Mouse (Mus musculus) lung, postnatal 0 days (tissue): ENCODE data around the gene Ramp1. TPM values are rescaled to one million over a fixed set of nuclear protein-coding genes. Genes with fewer than 3 reads are reported as not detected.
A peak's percentile ranks its signal among the peaks of the same experiment; 100 is the strongest.

ENCODE experiments used
- ATAC-seq: fragments of 200-750 bp; cut with Nextera tagmentation; 2 replicates; pipeline ENCODE4 v1.8.0; 2017; ENCODE audit warnings: moderate library complexity
- DNase-seq: peaks from one replicate; pipeline ENCODE4 v3.0.0-alpha.2; 2016; ENCODE audit warnings: low spot score
- H3K27ac ChIP-seq: fragments of 300-500 bp; sonication (generic); 2 replicates; pipeline ENCODE4 v1.5.1; 2014; ENCODE audit warnings: antibody characterized with exemption, mild to moderate bottlenecking, low read length, mixed read lengths
- H3K27me3 ChIP-seq: fragments of 300-500 bp; sonication (generic); replicated peaks from 2 replicates; pipeline ENCODE4 v1.6.1; 2014; ENCODE audit warnings: low read length, mixed read lengths; ENCODE audit not compliant: insufficient read depth
- H3K36me3 ChIP-seq: fragments of 300-500 bp; sonication (generic); 2 replicates; pipeline ENCODE4 v1.6.1; 2014; ENCODE audit warnings: low read length, mixed read lengths; ENCODE audit not compliant: insufficient read depth
- H3K4me1 ChIP-seq: fragments of 300-500 bp; sonication (generic); 2 replicates; pipeline ENCODE4 v1.6.1; 2014; ENCODE audit warnings: antibody characterized with exemption, low read depth, low read length, mixed read lengths; ENCODE audit not compliant: insufficient read depth
- H3K4me2 ChIP-seq: fragments of 300-500 bp; sonication (generic); replicated peaks from 2 replicates; pipeline ENCODE4 v1.6.1; 2014; ENCODE audit warnings: low read depth, mild to moderate bottlenecking, low read length, moderate library complexity, mixed read lengths
- H3K4me3 ChIP-seq: fragments of 300-500 bp; sonication (generic); 2 replicates; pipeline ENCODE4 v1.5.1; 2014; ENCODE audit warnings: low read depth, low read length
- H3K9ac ChIP-seq: fragments of 300-500 bp; sonication (generic); replicated peaks from 2 replicates; pipeline ENCODE4 v1.6.1; 2014; ENCODE audit warnings: low read depth, mild to moderate bottlenecking
- H3K9me3 ChIP-seq: fragments of 300-500 bp; sonication (generic); 2 replicates; pipeline ENCODE4 v1.6.1; 2016; ENCODE audit warnings: low read length, mixed read lengths
- CTCF ChIP-seq: IDR thresholded peaks from 2 replicates; pipeline ENCODE4 v1.5.1; 2016; ENCODE audit warnings: antibody characterized with exemption, mild to moderate bottlenecking
- EP300 ChIP-seq: IDR thresholded peaks from 2 replicates; pipeline ENCODE4 v1.6.1; 2016; ENCODE audit warnings: antibody characterized with exemption, mild to moderate bottlenecking, control low read depth
- WGBS: fragments of 180-500 bp; shearing (Covaris S2); extraction: QIAGEN DNeasy Blood & Tissue Kit; methylation state at CpG from one replicate; pipeline ENCODE4 v1.1.7; 2014; 5-methylcytosine and 5-hydroxymethylcytosine counted together
- polyA plus RNA-seq: library from polyadenylated mRNA; unstranded; fragments of >200 nt; fragmentation: Nextera tagmentation; extraction: Ambion mirVana; gene quantifications from 2 replicates; pipeline ENCODE4 v1.2.1, GENCODE M21; 2015

Gene Ramp1
- polyA plus RNA-seq = 33.8 and 49.4 TPM in 2 replicates

DNA sequence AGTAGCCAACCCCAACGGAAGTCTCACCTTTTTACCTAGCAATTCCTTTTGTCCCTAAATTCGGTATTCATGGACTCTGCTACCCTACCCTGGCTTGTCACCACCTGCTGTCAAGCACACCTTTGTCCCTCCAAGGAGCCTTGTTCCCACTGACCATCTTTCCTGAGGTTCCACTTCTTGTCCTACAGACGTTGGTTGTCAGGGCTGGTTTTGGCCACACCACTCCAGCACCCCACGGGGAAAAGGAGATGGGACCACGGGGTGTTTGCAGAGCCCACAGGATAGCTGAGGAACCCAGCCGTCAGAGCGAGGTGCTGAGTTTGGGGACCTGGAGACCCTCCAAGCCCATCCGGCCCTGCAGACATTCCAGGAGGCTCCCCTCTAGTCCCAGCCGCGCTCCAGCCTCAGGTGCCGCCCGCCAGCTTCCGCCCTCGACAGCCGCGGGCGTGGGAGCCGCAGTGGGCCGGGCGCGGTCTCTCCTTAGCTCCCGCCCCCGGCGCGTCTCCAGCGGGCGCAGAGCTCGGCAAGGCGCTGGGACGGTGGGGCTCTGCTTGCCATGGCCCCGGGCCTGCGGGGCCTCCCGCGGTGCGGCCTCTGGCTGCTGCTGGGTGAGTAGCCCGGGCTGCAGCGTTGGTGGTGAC is at the start of gene Ramp1:
Ramp1 (plus strand) TSS at position 290 of the 641 bp plus-strand sequence.
- no peaks in the 10 kb centered on the region for H3K36me3 ChIP-seq
- H3K27ac ChIP-seq = peak within 1 kb of the TSS; percentile 39; the same call in 1 of the 2 replicates
- 2% methylated on average over 31 of the region's 37 CpGs for WGBS
- peak within 1 kb of the TSS; percentile 29; the same call in 1 of the 2 replicates for H3K9ac ChIP-seq
- no peaks in the 10 kb centered on the region for H3K9me3 ChIP-seq
- peak; percentile 65 for DNase-seq
- H3K4me2 ChIP-seq = peak within 1 kb of the TSS; percentile 75
- peaks cover 19% of the 10 kb centered on the region; the same call in 1 of the 2 replicates for H3K4me1 ChIP-seq
- ATAC-seq = peak; percentile 57
- TF ChIP-seq CTCF = no peak
- no peak for TF ChIP-seq EP300
- H3K27me3 ChIP-seq = no peaks in the 10 kb centered on the region
- H3K4me3 ChIP-seq = peak within 1 kb of the TSS; percentile 53

DNA sequence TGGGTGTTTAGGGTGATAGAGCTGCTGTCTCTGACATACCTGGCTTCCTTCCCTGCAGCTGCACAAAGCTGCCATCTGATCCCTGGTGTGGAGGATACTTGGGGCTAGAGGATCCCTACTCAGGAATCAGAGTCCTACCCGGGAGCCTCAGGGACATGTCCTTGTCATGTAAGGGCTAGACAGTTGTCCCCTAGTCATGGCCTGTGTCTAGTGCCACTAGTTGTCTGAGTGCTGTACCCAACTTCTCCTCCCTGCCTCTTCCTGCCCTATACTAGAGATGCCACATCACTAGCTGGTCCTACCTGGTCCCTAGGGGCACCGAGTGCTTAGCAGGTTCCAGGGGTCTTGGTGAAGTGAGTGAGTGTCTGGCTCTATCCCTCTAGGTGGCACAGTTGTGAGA is 42.6 kb upstream of the Ramp1 start:
- Histone ChIP-seq H3K9ac (no peak overlapping the region), H3K4me1 (no peaks in the 10 kb centered on the region), H3K27me3 (no peaks in the 10 kb centered on the region), H3K4me3 (no peak overlapping the region), H3K9me3 (no peaks in the 10 kb centered on the region), H3K4me2 (no peak overlapping the region), H3K36me3 (no peaks in the 10 kb centered on the region), H3K27ac (no peak overlapping the region)
- TF ChIP-seq CTCF (no peak), EP300 (no peak)
- ATAC-seq = no peak
- WGBS = 74% methylated on average over 2 of the region's 2 CpGs
- DNase-seq = no peak

DNA sequence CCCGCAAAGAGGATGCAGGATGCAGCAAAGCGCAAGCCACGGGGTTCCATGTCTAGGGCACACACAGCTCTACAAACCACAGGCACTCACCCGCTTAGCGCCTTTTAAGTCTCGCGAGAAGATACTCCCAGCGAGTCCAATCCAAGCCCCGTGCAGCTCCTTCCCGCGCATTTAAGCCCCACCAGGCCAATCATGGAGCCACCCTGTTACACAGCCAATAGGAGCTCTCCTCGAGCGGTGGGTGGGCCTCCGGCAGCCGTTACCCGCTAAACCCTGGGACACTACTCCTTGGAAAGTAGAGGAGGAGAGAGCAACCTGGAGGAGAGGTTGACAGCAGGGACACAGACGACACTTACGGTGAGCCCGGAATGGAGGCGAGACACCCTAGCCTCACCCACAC is 34.8 kb upstream of the Ramp1 start, which contains the start of gene Rbm44:
Rbm44 (plus strand) TSS at position 277 of the 400 bp plus-strand sequence.
- H3K9me3 ChIP-seq = no peaks in the 10 kb centered on the region
- H3K4me2 ChIP-seq = no peak within 1 kb of the TSS
- H3K4me1 ChIP-seq = no peaks in the 10 kb centered on the region
- no peak within 1 kb of the TSS for H3K4me3 ChIP-seq
- TF ChIP-seq EP300 (no peak), CTCF (no peak)
- DNase-seq (peak; percentile 14), ATAC-seq (0 out of 2 replicates have a peak, but pooled peaks have one; percentile 38)
- H3K9ac ChIP-seq = no peak within 1 kb of the TSS
- no peaks in the 10 kb centered on the region for H3K27me3 ChIP-seq
- H3K36me3 ChIP-seq = no peaks in the 10 kb centered on the region
- H3K27ac ChIP-seq = no peak within 1 kb of the TSS
- WGBS = 56% methylated on average over 20 of the region's 20 CpGs

DNA sequence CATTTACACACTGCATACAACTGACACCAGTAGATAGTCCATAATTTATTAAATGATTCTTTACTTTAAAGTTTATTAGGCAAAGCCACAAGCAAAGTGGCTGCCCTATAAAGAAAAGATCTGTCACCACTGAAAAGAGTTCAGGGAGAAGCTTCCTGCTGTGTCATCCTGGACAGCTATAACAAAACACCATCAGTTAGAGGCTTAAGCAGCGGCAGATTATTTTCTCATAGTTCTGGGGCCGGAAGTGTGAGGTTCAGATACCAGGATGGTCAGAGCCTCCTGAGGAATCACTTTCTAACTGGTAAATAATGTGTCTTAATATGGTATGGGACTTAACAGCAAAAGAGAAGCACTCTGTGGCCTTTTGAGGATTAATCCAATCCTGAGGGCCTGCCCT is 28.1 kb upstream of the Ramp1 start:
- H3K36me3 ChIP-seq = no peaks in the 10 kb centered on the region
- ATAC-seq = no peak
- WGBS = 58% methylated on average over 2 of the region's 2 CpGs

DNA sequence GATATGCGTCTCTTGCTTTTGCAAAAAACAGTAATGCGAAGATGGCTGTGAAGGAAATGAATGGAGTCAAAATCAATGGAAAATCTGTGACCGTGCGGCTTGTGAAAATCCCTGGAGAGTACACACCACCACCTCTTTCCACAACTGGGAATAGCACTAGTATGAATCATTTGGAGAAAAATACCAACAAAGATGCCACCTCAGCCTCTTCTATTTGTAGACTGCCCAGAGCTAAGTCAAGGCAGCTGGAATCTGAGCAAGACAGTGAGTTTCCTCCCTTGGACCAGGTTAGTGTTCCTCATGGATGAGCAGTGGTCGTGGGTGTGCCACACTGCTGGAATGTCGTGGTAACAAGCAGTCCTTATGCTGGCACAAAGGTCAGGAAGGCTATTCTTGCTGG is 12.8 kb upstream of the Ramp1 start:
- no peak for DNase-seq
- TF ChIP-seq CTCF = no peak
- no peak for TF ChIP-seq EP300
- no peaks in the 10 kb centered on the region for H3K27me3 ChIP-seq

More for the DNA sequence above, 28.1 kb upstream of the Ramp1 start:
- H3K9me3 ChIP-seq = no peaks in the 10 kb centered on the region
- no peaks in the 10 kb centered on the region for H3K27me3 ChIP-seq
- H3K4me3 ChIP-seq = no peak overlapping the region
- H3K4me2 ChIP-seq = no peak overlapping the region
- H3K9ac ChIP-seq = no peak overlapping the region
- DNase-seq = no peak
- H3K4me1 ChIP-seq = no peaks in the 10 kb centered on the region
- TF ChIP-seq CTCF = no peak
- no peak overlapping the region for H3K27ac ChIP-seq

DNA sequence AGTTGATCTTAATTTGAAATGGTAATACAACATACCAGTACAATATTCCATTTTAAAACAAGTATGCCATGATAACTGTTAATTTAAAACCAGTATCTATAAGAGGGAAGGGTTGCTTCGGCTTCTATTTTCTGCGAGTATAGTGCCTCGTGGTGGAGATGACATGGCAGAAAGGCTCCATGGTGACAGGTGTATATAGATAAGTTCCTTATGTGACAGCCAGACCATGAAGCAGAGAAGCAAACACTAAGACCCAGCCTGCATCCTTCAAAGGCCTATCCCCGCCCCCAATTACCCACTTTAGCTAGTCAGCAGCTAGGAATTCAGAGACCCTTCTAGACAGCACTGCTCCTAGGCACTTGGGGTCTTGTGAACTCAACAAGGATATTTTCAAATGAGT is 10.5 kb upstream of the Ramp1 start:
- Histone ChIP-seq H3K4me1 (no peaks in the 10 kb centered on the region), H3K27ac (no peak overlapping the region), H3K9me3 (no peaks in the 10 kb centered on the region), H3K36me3 (no peaks in the 10 kb centered on the region), H3K4me3 (no peak overlapping the region), H3K27me3 (no peaks in the 10 kb centered on the region), H3K9ac (no peak overlapping the region), H3K4me2 (no peak overlapping the region)
- no peak for DNase-seq
- 61% methylated on average over 4 of the region's 4 CpGs for WGBS
- TF ChIP-seq CTCF (no peak), EP300 (no peak)
- no peak for ATAC-seq

More for the DNA sequence above, 12.8 kb upstream of the Ramp1 start:
- ATAC-seq = no peak
- Histone ChIP-seq H3K4me2 (no peak overlapping the region), H3K9me3 (no peaks in the 10 kb centered on the region), H3K4me3 (no peak overlapping the region), H3K36me3 (no peaks in the 10 kb centered on the region), H3K4me1 (no peaks in the 10 kb centered on the region), H3K27ac (no peak overlapping the region), H3K9ac (no peak overlapping the region)
- 80% methylated on average over 6 of the region's 6 CpGs for WGBS
